Mouse (Mus musculus): ENCODE data around the gene Zfp821. TPM values are rescaled to one million over a fixed set of nuclear protein-coding genes. Genes with fewer than 3 reads are reported as not detected.

Gene Zfp821
- polyA plus RNA-seq, 1 experiment from 2014 or later, result 45.3 TPM

Other genes starting within 250 kb of the Zfp821 start
- gene Pmfbp1, start 211.5 kb upstream of the Zfp821 start, polyA plus RNA-seq (2014; fragmentation: Nextera tagmentation; extraction: Ambion mirVana), result 0.12 and 0.16 TPM in 2 replicates
- gene Dhx38, start 139.7 kb upstream of the Zfp821 start, polyA plus RNA-seq (2014; fragmentation: Nextera tagmentation; extraction: Ambion mirVana), result 28.7 and 29.3 TPM in 2 replicates
- 28.3 and 28.5 TPM in 2 replicates for gene Txnl4b, start 139.7 kb upstream of the Zfp821 start, polyA plus RNA-seq (2014; fragmentation: Nextera tagmentation; extraction: Ambion mirVana)
- 0.74 and 1.1 TPM in 2 replicates for gene Hp, start 126.4 kb upstream of the Zfp821 start, polyA plus RNA-seq (2014; fragmentation: Nextera tagmentation; extraction: Ambion mirVana)
- gene Dhodh, start 96.9 kb upstream of the Zfp821 start, polyA plus RNA-seq (2014; fragmentation: Nextera tagmentation; extraction: Ambion mirVana), result 48.2 and 49.4 TPM in 2 replicates
- 0.27 and 0.37 TPM in 2 replicates for gene Pkd1l3, start 91.0 kb upstream of the Zfp821 start, polyA plus RNA-seq (2014; fragmentation: Nextera tagmentation; extraction: Ambion mirVana)
- gene Ist1, start 12.3 kb upstream of the Zfp821 start, polyA plus RNA-seq (2014; fragmentation: Nextera tagmentation; extraction: Ambion mirVana), result 171 and 174 TPM in 2 replicates
- gene Atxn1l, start 32.2 kb downstream of the Zfp821 start, polyA plus RNA-seq (2014; fragmentation: Nextera tagmentation; extraction: Ambion mirVana), result 6.4 and 7.8 TPM in 2 replicates
- gene Ap1g1, start 73.0 kb downstream of the Zfp821 start, polyA plus RNA-seq (2014; fragmentation: Nextera tagmentation; extraction: Ambion mirVana), result 34.9 and 47.2 TPM in 2 replicates
- gene Phlpp2, start 163.0 kb downstream of the Zfp821 start, polyA plus RNA-seq (2014; fragmentation: Nextera tagmentation; extraction: Ambion mirVana), result 3.6 and 4.6 TPM in 2 replicates

All from limb, embryonic 11.5 days (tissue).